Mouse (Mus musculus): ENCODE measurements around the gene Vwa8.

DNA sequence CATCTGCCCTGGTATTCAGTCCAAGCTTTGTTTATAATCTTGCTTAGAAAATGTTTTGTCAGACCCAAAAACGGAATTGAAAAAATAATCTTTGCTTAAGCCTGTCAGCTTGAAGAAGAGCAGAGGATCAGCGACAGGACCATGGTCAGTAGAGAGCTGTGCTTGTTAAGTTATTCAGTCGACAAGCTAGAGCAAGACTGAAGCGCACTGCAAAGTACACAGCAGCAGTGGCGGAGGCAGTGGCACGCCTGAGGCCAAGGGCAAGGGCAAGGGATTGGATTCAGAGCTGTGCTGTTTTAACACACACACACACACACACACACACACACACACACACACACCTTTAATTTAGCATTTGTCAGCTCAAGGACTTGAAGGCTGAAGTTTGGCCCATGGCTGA lies 263.2 kb downstream of the Vwa8 start:
- TF ChIP-seq CTCF (IDR thresholded peaks at IDR 0.05) (no peak), EP300 (IDR thresholded peaks at IDR 0.05) (no peak)
